Mouse (Mus musculus): Measurements from ENCODE around the gene Mtg1.
"Not testable (repeated sequence)": the region's sequence is repeated elsewhere in the genome, so short reads cannot be mapped to it uniquely, and the experiment has no call there.

DNA sequence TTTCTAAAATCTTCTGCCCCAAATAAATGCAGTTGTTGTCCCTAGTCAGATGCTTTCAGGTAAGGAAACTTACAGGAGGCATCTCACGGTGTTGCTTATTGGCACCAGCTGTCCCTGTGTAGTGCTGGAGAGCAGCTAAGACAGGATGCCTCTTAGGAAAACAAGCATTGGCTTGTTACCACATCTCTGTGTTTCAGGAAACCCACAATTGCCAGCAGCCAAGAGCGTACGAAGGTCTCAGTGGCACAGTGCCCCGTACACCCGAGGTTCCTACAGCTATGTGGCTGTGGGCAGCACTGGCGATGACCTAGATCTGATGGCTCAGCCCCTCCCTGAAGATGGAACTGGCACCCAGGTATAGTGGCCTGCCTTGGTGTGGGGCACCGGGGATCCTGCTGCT, 5.2 kb upstream of the Mtg1 start:
- not testable (repeated sequence) for TF ChIP-seq CTCF (IDR thresholded peaks at IDR 0.05; ENCODE audit: borderline replicate concordance, control insufficient read depth, extremely low read depth, insufficient read depth, low read length, poor library complexity); POLR2A (IDR thresholded peaks at IDR 0.05; ENCODE audit: control insufficient read depth, extremely low read depth, insufficient read depth, low read length, poor library complexity)

Data from thymus, adult 2 months (tissue).